Mouse (Mus musculus) frontal cortex, adult 2 months (tissue): ENCODE data around the gene 1700003E16Rik. TPM values are rescaled to one million over a fixed set of nuclear protein-coding genes. Genes with fewer than 3 reads are reported as not detected.

Source experiments
- DNase-seq, 2 experiments: peaks; one replicate each; pipeline ENCODE4 v3.0.0; 2022; ENCODE audit warnings: low spot score in 1 of 2; ENCODE audit errors: extremely low spot score in 1 of 2
- polyA plus RNA-seq: library from polyadenylated mRNA; depleted of rRNA; stranded (reverse); fragments of >200 nt; gene quantifications from 2 replicates; pipeline ENCODE4 v1.2.3, GENCODE M21; 2012; rRNA removed

Gene 1700003E16Rik
- 28.6 TPM in 2 replicates for polyA plus RNA-seq

- DNase-seq, result peak; percentile 57 to 78
These were observed at the start of gene 1700003E16Rik, which contains the start of gene Wdr54 for GRCm38 (mm10) chr6:83156259-83156684. TSS of gene 1700003E16Rik (plus strand) at chr6:83156404. TSS of gene Wdr54 (minus strand) at chr6:83156397.

DNA sequence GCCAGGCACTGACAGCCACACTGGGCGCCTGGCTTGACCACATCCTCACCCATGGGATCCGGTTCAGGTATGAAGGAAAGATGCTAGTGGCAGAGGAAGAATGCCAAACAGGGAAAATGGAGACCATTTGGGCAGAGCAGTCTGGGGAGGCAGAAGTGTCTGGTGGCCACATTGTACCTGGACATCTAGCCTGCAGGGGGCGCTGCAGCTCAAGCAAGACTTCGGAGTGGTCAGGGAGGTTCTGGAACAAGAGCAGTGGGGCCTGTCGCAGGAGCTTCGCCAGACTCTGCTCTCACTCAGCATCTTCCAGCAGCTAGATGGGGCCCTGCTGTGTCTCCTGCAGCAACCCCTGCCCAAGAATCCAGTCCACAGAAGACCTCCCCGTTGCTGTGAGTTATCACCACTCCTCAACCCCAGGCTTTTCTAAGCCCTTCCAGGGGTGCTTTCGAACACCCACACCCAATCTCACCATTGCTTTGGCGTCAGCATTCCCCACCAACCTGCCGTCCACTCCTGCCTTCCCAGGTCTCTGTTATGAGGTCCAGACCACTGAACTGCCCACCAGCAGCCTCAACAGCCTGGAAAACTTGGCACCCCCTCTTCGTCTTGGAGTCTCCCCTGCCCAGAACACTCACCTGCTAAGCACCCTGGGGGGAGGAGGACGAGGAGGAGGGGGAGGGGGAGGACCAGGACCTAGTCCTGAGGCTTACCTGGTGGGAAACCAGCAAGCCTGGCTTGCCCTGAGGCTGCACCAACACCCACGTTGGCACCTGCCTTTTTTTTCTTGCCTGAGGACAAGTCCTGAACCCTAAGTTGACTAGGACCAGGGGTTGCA, 48.4 kb upstream of the 1700003E16Rik start:
- DNase-seq, result peak in 1 of 2 experiments; percentile 75

DNA sequence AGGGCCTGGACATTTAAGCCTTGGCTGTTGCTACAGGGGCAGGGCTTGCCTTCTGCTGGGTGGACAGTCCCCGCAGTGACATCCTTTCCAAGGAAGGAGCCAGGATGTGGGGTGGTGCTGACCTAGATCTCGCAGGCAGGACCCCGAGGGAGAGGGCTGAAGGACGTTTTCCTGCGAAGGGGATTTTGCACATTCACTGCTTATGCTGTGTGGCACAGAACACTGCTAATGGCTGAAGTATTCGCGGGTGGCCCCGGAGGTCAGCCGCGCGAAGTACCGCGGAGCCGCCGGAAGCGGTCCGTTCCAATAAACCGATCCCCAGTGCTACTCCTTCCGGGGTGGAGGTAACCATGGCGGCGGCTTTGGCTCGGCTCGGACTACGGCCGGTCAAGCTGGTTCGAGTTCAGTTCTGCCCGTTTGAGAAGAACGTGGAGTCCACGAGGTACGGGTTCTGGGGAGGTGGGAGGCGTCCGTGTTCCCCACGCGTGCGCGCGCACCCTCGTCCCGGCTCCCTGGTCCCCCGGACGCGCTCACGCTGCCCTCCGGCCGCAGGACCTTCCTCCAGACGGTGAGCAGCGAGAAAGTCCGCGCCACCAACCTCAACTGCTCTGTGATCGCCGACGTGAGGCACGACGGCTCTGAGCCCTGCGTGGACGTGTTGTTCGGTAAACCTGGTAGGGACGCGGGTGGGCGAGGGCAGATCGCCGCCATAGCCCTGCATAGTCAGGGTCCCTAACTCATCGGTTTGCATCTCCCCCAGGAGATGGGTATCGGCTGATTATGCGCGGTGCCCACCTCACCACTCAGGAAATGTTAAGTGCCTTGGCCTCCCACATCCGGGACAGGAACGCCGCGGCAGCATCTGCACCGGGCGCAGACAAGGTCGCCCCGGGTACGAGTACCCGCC, 47.2 kb upstream of the 1700003E16Rik start, which contains the start of gene Mrpl53:
Mrpl53 (plus strand) TSS at position 279 of the 907 bp plus-strand sequence.
- peak in 1 of 2 experiments; percentile 84 for DNase-seq

GRCm38 (mm10) chr6:83111510-83112136, 44.6 kb upstream of the 1700003E16Rik start:
- DNase-seq, result no peak

GRCm38 (mm10) chr6:83115011-83115671, 41.1 kb upstream of the 1700003E16Rik start, which contains the start of gene Mogs:
TSS of gene Mogs (plus strand) at chr6:83115496.
- peak in 1 of 2 experiments; percentile 92 for DNase-seq

- no peak for DNase-seq
These were observed 40.4 kb upstream of the 1700003E16Rik start for GRCm38 (mm10) chr6:83115682-83116372.

GRCm38 (mm10) chr6:83116373-83117164, 39.6 kb upstream of the 1700003E16Rik start:
- no peak for DNase-seq

- DNase-seq, result no peak
These were observed 39.1 kb upstream of the 1700003E16Rik start for GRCm38 (mm10) chr6:83117165-83117438.

- no peak for DNase-seq
These were observed 38.6 kb upstream of the 1700003E16Rik start for GRCm38 (mm10) chr6:83117616-83118015.

GRCm38 (mm10) chr6:83118369-83118768, 37.8 kb upstream of the 1700003E16Rik start:
- DNase-seq, result no peak

GRCm38 (mm10) chr6:83118825-83119733, 37.1 kb upstream of the 1700003E16Rik start:
- no peak for DNase-seq

GRCm38 (mm10) chr6:83119734-83120051, 36.5 kb upstream of the 1700003E16Rik start:
- no peak for DNase-seq

- DNase-seq, result peak; percentile 98 to 99
These were observed 35.0 kb upstream of the 1700003E16Rik start, which contains the start of gene Wbp1 for GRCm38 (mm10) chr6:83120930-83121862. TSS of gene Wbp1 (minus strand) at chr6:83121559.

DNA sequence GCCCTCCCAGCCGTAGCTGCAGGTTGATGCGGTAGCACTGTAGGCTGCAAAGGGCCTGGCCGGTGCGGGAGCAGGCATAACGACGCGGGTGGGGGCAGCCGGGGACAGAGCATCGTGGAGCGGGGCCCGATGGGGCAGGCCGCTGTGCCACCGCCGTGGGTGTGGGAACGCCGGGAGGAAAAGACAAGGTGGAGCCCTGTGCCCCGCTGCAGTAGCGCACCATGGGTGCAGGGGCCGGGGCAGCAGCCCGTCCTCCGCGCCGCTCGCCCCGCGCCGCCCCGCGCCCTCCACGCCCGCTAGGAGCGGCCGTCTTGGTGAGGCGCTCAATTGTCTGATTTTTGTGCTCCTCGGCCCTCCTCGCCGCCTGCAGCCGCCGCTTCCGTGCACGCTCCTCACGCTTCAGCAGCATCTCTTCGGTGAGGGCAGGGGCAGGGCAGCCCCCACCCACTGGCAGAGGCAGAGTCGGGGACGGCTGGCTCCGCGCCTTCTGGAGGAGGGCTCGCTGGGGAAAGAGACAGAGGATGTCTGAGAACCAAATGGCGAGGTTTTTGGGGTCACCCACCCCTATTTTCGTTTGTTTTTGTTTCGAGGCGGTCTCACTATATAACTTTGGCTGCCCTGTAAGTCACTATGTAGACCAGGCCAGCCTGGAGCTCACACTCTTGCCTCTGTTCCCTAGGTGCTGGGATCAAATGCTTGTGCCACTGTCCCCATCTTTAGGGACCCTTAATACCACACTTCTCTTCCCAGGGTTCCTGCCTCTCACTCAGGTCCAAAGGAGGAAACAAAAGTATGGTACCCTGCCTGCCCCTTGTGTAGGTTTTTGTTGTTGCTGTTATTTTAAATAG, 34.1 kb upstream of the 1700003E16Rik start:
- DNase-seq, result no peak

DNA sequence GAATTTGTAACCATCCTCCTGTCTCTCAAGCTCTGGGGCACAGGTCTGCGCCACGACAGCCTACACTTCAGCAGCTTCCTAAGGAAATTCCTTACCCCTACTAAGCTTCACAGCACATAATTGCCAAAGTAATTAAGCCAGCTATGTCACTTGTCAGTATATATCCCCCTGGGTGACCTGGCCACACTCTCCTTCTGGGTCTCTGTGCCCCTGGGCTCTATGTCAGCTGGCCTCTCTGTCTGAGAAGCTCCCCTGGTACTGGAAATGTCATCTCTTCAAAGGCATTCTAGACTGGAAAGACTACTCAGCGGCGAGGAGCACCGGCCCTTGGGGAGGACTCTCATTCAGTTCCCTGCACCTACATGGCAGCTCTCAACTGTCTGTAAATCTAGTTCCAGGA, 33.2 kb upstream of the 1700003E16Rik start:
- no peak for DNase-seq

GRCm38 (mm10) chr6:83124851-83125312, 31.3 kb upstream of the 1700003E16Rik start:
- peak; percentile 83 to 92 for DNase-seq
